Mouse (Mus musculus) megakaryocyte, embryonic 14.5 days (primary cell): Measurements from ENCODE around the gene Ung.

Experiments
- FLI1 ChIP-seq: IDR thresholded peaks from 2 replicates; pipeline ENCODE4 v1.6.1; 2012; ENCODE audit warnings: low read length, inconsistent platforms, mixed read lengths
- GATA1 ChIP-seq: IDR thresholded peaks from 3 replicates; pipeline ENCODE4 v1.6.1; 2012; ENCODE audit warnings: mixed read lengths, low read length, inconsistent platforms, borderline replicate concordance

DNA sequence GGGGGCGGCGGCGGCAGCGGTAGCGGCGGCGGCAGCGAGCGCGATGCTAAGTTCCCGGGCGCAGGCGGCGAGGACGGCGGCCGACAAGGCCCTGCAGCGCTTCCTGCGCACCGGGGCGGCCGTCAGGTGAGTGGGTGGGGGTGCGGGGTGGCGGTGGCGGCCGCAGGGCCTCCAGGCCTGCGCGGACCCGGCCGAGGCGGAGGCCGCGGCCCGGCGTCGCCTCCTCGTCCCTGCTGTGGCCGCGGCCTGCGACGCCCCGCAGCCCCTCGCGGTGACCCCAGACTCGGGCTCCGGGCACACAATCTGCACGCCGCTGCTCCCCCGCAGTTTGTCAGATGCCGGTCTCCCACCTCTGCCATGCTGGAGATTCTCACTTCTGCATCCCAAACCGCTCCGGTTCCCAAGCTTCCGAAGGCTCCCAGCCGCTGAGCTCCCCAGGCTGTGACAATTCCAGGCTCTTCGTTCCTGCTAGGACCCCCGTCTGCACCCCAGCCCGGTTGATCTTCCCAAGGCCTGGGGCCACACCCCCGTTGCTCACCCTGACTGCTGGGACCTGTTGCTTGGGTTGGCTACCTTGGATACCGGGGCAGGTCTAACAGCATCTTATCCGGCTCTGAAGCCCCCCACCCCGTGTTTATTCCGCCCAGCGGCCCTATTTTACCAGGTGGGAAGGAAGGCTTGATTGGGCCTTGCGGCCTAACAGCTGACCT lies 29.6 kb upstream of the Ung start:
- no peak for TF ChIP-seq GATA1
- no peak for TF ChIP-seq FLI1
